In the genomic region with DNA sequence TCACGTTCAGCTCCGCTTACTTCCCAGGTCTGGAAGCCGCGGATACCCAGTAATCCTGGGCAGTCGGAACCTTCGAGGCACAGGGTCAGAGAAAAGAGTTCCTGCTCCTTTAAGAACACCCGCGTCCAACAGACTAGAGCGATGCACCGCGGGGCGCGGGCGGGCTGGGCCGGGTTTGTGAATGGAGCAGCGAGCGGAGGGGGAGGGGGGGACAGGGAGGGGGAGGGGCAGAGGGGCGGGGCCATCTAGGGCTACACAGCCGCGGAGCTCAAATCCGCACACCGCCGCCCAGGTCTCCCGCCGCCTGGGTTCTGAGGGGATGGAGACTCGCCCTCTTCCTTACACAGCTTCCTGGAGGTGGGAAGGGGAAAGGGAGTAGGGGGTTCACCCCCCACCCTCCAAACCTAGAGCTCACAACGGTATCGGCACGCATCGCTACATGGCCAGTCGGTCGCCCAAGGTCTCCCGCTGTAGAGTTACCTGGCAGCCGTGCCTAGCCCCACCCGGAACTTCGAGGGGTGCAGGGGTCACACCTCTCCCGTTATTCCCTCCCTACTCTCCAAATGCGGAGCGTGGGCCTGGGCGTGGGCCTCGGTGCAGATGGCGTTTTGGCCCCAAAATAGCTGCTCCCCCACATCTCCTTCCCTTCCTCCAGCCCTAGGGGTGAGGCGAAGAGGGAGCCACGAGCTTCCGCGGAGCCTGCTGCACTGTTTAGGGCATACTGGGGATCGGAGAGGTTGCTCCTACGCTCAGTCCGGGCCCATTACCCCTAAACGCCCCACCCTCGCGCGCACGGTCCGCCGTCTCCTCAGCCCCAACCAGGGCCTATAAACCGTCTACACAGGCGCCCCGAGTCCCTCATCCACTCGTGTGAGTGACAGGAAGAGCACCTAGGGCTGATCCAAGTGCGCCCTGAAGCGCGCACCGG, we compare ENCODE assay signal across 8 mouse cellular contexts. TPM values are rescaled to one million over a fixed set of nuclear protein-coding genes. Genes with fewer than 3 reads are reported as not detected.
DNase-seq lines count a peak whose midpoint lies in the region; ATAC-seq and TF ChIP-seq lines count a peak whose summit lies in the region.

No protein-coding gene starts in this region.

- peak overlapping the region; percentile 90 for H3K4me2 ChIP-seq in heart, embryonic 16.5 days (ENCODE audit: low read depth, low read length)
- peak overlapping the region; percentile 92 for H3K4me2 ChIP-seq in midbrain, embryonic 12.5 days (replicated peaks)

- in situ Hi-C loops in ES-E14 (cut with MboI; ENCODE audit: low sequenced_read_pairs in 2 of 2, unreplicated experiment in 2 of 2): no loop called here

- H3K27me3 ChIP-seq in C2C12 (ENCODE audit: control insufficient read depth, insufficient read depth, insufficient read length): no peaks in the 10 kb centered on the region
- peaks cover 4% of the 10 kb centered on the region for H3K27me3 ChIP-seq in heart, embryonic 16.5 days (ENCODE audit: control insufficient read depth, insufficient read depth, low read length)
- peaks cover 64% of the 10 kb centered on the region for H3K27me3 ChIP-seq in midbrain, embryonic 12.5 days

- peak overlapping the region; percentile 47 for H3ac ChIP-seq in C2C12 (ENCODE audit: control insufficient read depth, insufficient read length, low read depth)

- H3K9ac ChIP-seq in ES-E14 (ENCODE audit: insufficient read depth, low read depth, low read length, poor library complexity, severe bottlenecking): peak overlapping the region; percentile 78
- H3K9ac ChIP-seq in heart, embryonic 16.5 days (ENCODE audit: low read length): peak overlapping the region; percentile 37
- peak overlapping the region; percentile 64 for H3K9ac ChIP-seq in midbrain, embryonic 12.5 days (replicated peaks)

- DNase-seq in ES-E14 (ENCODE audit: low read depth, low spot score): no peak
- peak; percentile 71 to 78 for DNase-seq in layer of hippocampus, postnatal 14 days (ENCODE audit: low spot score in 2 of 2)
- DNase-seq in thymus, postnatal 0 days (ENCODE audit: low spot score): peak; percentile 40
- DNase-seq in gastrocnemius, postnatal 25 days: no peak

- H3K27ac ChIP-seq in ES-E14 (ENCODE audit: insufficient read depth, low read depth, low read length, poor library complexity, severe bottlenecking): peak overlapping the region; percentile 84
- H3K27ac ChIP-seq in cortical plate, adult 2 months (ENCODE audit: insufficient read depth, low read length): peak overlapping the region; percentile 95
- no peak overlapping the region for H3K27ac ChIP-seq in heart, embryonic 16.5 days (ENCODE audit: low read length)
- H3K27ac ChIP-seq in midbrain, embryonic 12.5 days (replicated peaks): peak overlapping the region; percentile 82

- no peaks in the 10 kb centered on the region for H3K79me2 ChIP-seq in C2C12 (ENCODE audit: control insufficient read depth, insufficient read depth)

- H3K4me3 ChIP-seq in C2C12 (ENCODE audit: insufficient read depth, poor library complexity, severe bottlenecking): peak overlapping the region; percentile 32
- peak overlapping the region; percentile 84 to 89 for H3K4me3 ChIP-seq in ES-E14 (ENCODE audit: insufficient read depth in 1 of 2, low read depth in 1 of 2, low read length in 2 of 2, poor library complexity in 1 of 2, severe bottlenecking in 1 of 2)
- H3K4me3 ChIP-seq in cortical plate, adult 2 months (ENCODE audit: insufficient read depth, low read length): peak overlapping the region; percentile 98
- peak overlapping the region; percentile 62 for H3K4me3 ChIP-seq in heart, embryonic 16.5 days (ENCODE audit: low read length)
- peak overlapping the region; percentile 80 for H3K4me3 ChIP-seq in midbrain, embryonic 12.5 days

- no peak for TF ChIP-seq CTCF in C2C12 (IDR thresholded peaks at IDR 0.05; ENCODE audit: control insufficient read depth, insufficient read depth, insufficient read length)
- no peak for TF ChIP-seq CTCF in cortical plate, adult 2 months (IDR thresholded peaks at IDR 0.05; ENCODE audit: extremely low read depth, insufficient read depth, low read length)

- peaks cover 2 to 50% of the 10 kb centered on the region in 2 experiments; a peak in 3 of 4 replicates for H3K4me1 ChIP-seq in ES-E14 (ENCODE audit: control insufficient read depth in 2 of 2, insufficient read depth in 2 of 2, low read length in 2 of 2, poor library complexity in 1 of 2)
- peaks cover 17% of the 10 kb centered on the region for H3K4me1 ChIP-seq in cortical plate, adult 2 months (ENCODE audit: control insufficient read depth, insufficient read depth, low read length)
- peaks cover 45% of the 10 kb centered on the region for H3K4me1 ChIP-seq in heart, embryonic 16.5 days (ENCODE audit: control insufficient read depth, insufficient read depth, low read length)
- peaks cover 34% of the 10 kb centered on the region for H3K4me1 ChIP-seq in midbrain, embryonic 12.5 days

- WGBS in heart, embryonic 16.5 days: under 1% methylated on average over 52 of the region's 64 CpGs
- WGBS in midbrain, embryonic 12.5 days: under 1% methylated on average over 56 of the region's 64 CpGs

- H3K9me3 ChIP-seq in ES-E14 (ENCODE audit: control insufficient read depth, insufficient read depth, low read depth, low read length): no peaks in the 10 kb centered on the region
- no peaks in the 10 kb centered on the region for H3K9me3 ChIP-seq in heart, embryonic 16.5 days (replicated peaks; ENCODE audit: control insufficient read depth, low read length)
- no peaks in the 10 kb centered on the region for H3K9me3 ChIP-seq in midbrain, embryonic 12.5 days

- no peak for TF ChIP-seq POLR2A in cortical plate, adult 2 months (IDR thresholded peaks at IDR 0.05; ENCODE audit: extremely low read depth, insufficient read depth, low read length)

- no peaks in the 10 kb centered on the region for H3K36me3 ChIP-seq in C2C12 (ENCODE audit: control insufficient read depth, insufficient read depth)
- H3K36me3 ChIP-seq in ES-E14 (ENCODE audit: control insufficient read depth, insufficient read depth, low read length, poor library complexity, severe bottlenecking): no peaks in the 10 kb centered on the region
- H3K36me3 ChIP-seq in heart, embryonic 16.5 days (ENCODE audit: control insufficient read depth, insufficient read depth): no peaks in the 10 kb centered on the region
- no peaks in the 10 kb centered on the region for H3K36me3 ChIP-seq in midbrain, embryonic 12.5 days

- H3K79me3 ChIP-seq in C2C12 (ENCODE audit: low read depth): no peaks in the 10 kb centered on the region

- peak; percentile 11; the same call in 1 of the 2 replicates for ATAC-seq in heart, embryonic 16.5 days (replicated peaks; ENCODE audit: extremely low read depth, insufficient read depth, low FRiP score)
- ATAC-seq in midbrain, embryonic 12.5 days (ENCODE audit: low FRiP score, low read depth): peak; percentile 50

TF ChIP-seq in ES-E14, 5 proteins besides CTCF, POLR2A, EP300 and RAD21 (continues in another document):
- no peak for TF ChIP-seq ZC3H11A (IDR thresholded peaks at IDR 0.05; ENCODE audit: borderline replicate concordance, low read depth, low read length)

RNA-seq across cellular contexts. Expression of gene Unc13a, which starts 0.7 kb away (rescaled TPM):
- 1.5 TPM for polyA plus RNA-seq in C2C12 (2012; fragmentation: generic; extraction: Trizol)
- total RNA-seq in ES-E14 (2012; rRNA removed): 3.0 and 9.1 TPM in 2 replicates
- 199 and 221 TPM in 2 replicates for polyA plus RNA-seq in cortical plate, adult 2 months (2012; rRNA removed)
- polyA plus RNA-seq in heart, embryonic 16.5 days (2015; fragmentation: Nextera tagmentation; extraction: Ambion mirVana): 0.47 and 0.72 TPM in 2 replicates
- total RNA-seq in layer of hippocampus, postnatal 14 days (2021): 100 to 1,000 TPM; 268 to 281 TPM
- 12.8 and 16.9 TPM in 2 replicates for polyA plus RNA-seq in midbrain, embryonic 12.5 days (2016; fragmentation: Nextera tagmentation; extraction: Ambion mirVana)
- polyA plus RNA-seq in thymus, postnatal 0 days (2015; fragmentation: Nextera tagmentation; extraction: Ambion mirVana): 0.58 and 0.68 TPM in 2 replicates
- total RNA-seq in gastrocnemius, postnatal 25 days (2021): under 1 TPM in 1 of 2 experiments, not detected in 1; 0.29 TPM

RNA-seq across cellular contexts. Expression of gene Jak3, which starts 5.2 kb away (rescaled TPM):
- 1.2 TPM for polyA plus RNA-seq in C2C12 (2012; fragmentation: generic; extraction: Trizol)
- total RNA-seq in ES-E14 (2012; rRNA removed): 19.0 and 27.3 TPM in 2 replicates
- polyA plus RNA-seq in cortical plate, adult 2 months (2012; rRNA removed): 6.0 and 6.1 TPM in 2 replicates
- 9.9 and 11.3 TPM in 2 replicates for polyA plus RNA-seq in heart, embryonic 16.5 days (2015; fragmentation: Nextera tagmentation; extraction: Ambion mirVana)
- 1 to 10 TPM; 7.1 to 7.7 TPM for total RNA-seq in layer of hippocampus, postnatal 14 days (2021)
- polyA plus RNA-seq in midbrain, embryonic 12.5 days (2016; fragmentation: Nextera tagmentation; extraction: Ambion mirVana): 3.3 and 3.4 TPM in 2 replicates
- polyA plus RNA-seq in thymus, postnatal 0 days (2015; fragmentation: Nextera tagmentation; extraction: Ambion mirVana): 17.0 and 20.3 TPM in 2 replicates
- total RNA-seq in gastrocnemius, postnatal 25 days (2021): 1 to 10 TPM; 1.9 to 3.0 TPM

RNA-seq across cellular contexts. Expression of gene Insl3, which starts 18.1 kb away (rescaled TPM):
- 0.14 TPM for polyA plus RNA-seq in C2C12 (2012; fragmentation: generic; extraction: Trizol)
- total RNA-seq in ES-E14 (2012; rRNA removed): 3.0 and 5.1 TPM in 2 replicates
- polyA plus RNA-seq in cortical plate, adult 2 months (2012; rRNA removed): 1.4 and 1.6 TPM in 2 replicates
- polyA plus RNA-seq in heart, embryonic 16.5 days (2015; fragmentation: Nextera tagmentation; extraction: Ambion mirVana): 2.1 and 3.4 TPM in 2 replicates
- 1 to 10 TPM; 2.6 to 3.0 TPM for total RNA-seq in layer of hippocampus, postnatal 14 days (2021)
- polyA plus RNA-seq in midbrain, embryonic 12.5 days (2016; fragmentation: Nextera tagmentation; extraction: Ambion mirVana): not detected in 2 replicates
- polyA plus RNA-seq in thymus, postnatal 0 days (2015; fragmentation: Nextera tagmentation; extraction: Ambion mirVana): 3.7 and 6.7 TPM in 2 replicates
- total RNA-seq in gastrocnemius, postnatal 25 days (2021): 1 to 10 TPM in 1 of 2 experiments, under 1 TPM in 1; 0.49 to 2.7 TPM

RNA-seq across cellular contexts. Expression of gene B3gnt3, which starts 30.7 kb away (rescaled TPM):
- 0.02 TPM for polyA plus RNA-seq in C2C12 (2012; fragmentation: generic; extraction: Trizol)
- total RNA-seq in ES-E14 (2012; rRNA removed): 1.1 and 1.3 TPM in 2 replicates
- polyA plus RNA-seq in cortical plate, adult 2 months (2012; rRNA removed): 0.74 and 0.86 TPM in 2 replicates
- 4.0 and 4.3 TPM in 2 replicates for polyA plus RNA-seq in heart, embryonic 16.5 days (2015; fragmentation: Nextera tagmentation; extraction: Ambion mirVana)
- total RNA-seq in layer of hippocampus, postnatal 14 days (2021): under 1 TPM; 0.23 to 0.48 TPM
- polyA plus RNA-seq in midbrain, embryonic 12.5 days (2016; fragmentation: Nextera tagmentation; extraction: Ambion mirVana): 0.55 and 0.66 TPM in 2 replicates
- 2.1 and 2.7 TPM in 2 replicates for polyA plus RNA-seq in thymus, postnatal 0 days (2015; fragmentation: Nextera tagmentation; extraction: Ambion mirVana)
- total RNA-seq in gastrocnemius, postnatal 25 days (2021): 1 to 10 TPM; 1.5 to 3.8 TPM

RNA-seq across cellular contexts. Expression of gene Fcho1, which starts 54.6 kb away (rescaled TPM):
- polyA plus RNA-seq in C2C12 (2012; fragmentation: generic; extraction: Trizol): not detected
- 21.9 and 45.1 TPM in 2 replicates for total RNA-seq in ES-E14 (2012; rRNA removed)
- 218 and 247 TPM in 2 replicates for polyA plus RNA-seq in cortical plate, adult 2 months (2012; rRNA removed)
- polyA plus RNA-seq in heart, embryonic 16.5 days (2015; fragmentation: Nextera tagmentation; extraction: Ambion mirVana): 7.6 and 20.4 TPM in 2 replicates
- 10 to 100 TPM; 83.1 to 86.4 TPM for total RNA-seq in layer of hippocampus, postnatal 14 days (2021)
- 39.2 and 43.7 TPM in 2 replicates for polyA plus RNA-seq in midbrain, embryonic 12.5 days (2016; fragmentation: Nextera tagmentation; extraction: Ambion mirVana)
- 123 and 127 TPM in 2 replicates for polyA plus RNA-seq in thymus, postnatal 0 days (2015; fragmentation: Nextera tagmentation; extraction: Ambion mirVana)
- not detected for total RNA-seq in gastrocnemius, postnatal 25 days (2021)

Comparison
In these comparisons a context has a peak if more than half of its experiments do, and no peak if none do; other contexts are left out.
1. H3K4me3 ChIP-seq: peak in every context shown above with its lines; median percentile 98 in cortical plate, adult 2 months; 86 in ES-E14; 80 in midbrain, embryonic 12.5 days; 62 in heart, embryonic 16.5 days; 32 in C2C12.
2. DNase-seq: peak in layer of hippocampus, postnatal 14 days (2 of 2) and thymus, postnatal 0 days (single experiment); none in ES-E14 (single experiment) and gastrocnemius, postnatal 25 days (single experiment).
3. RNA of gene Unc13a, which starts 0.7 kb away (polyA plus RNA-seq): 199 to 221 TPM in cortical plate, adult 2 months; 12.8 to 16.9 TPM in midbrain, embryonic 12.5 days, 1.5 TPM in C2C12 (single experiment), 0.58 to 0.68 TPM in thymus, postnatal 0 days and 0.47 to 0.72 TPM in heart, embryonic 16.5 days; every median in the first group is over 10 times any median in the second.
4. Peak in every context shown above with its lines, with median percentiles within 50 percentile points of each other: H3K9ac ChIP-seq.